12 mouse cellular contexts compared by ENCODE assay signal in the genomic region with DNA sequence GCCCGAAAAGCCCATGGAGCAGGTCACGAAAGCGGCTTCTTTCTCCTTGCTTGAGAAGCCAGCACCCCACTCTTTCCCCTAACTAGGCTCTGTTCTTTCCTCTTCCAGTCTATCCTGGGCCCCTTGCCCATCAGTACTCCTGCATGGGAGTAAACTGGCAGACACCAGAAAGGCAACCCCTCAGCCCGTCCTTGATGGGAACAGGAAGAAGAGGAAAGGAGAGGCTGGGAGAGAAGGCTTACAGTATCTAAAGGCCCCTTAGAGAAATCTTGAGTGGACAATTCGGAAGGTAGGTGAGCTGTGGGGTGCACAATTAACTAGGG. TPM values are rescaled to one million over a fixed set of nuclear protein-coding genes. Genes with fewer than 3 reads are reported as not detected.
DNase-seq lines count a peak whose midpoint lies in the region; ATAC-seq and TF ChIP-seq lines count a peak whose summit lies in the region.
"Had no signal": no experiment of that assay in that cellular context is flagged by ENCODE, and none has a peak within 500 bp of the region (broad histone marks: within the 10 kb centered on the region; RNA-seq: fewer than 3 reads in every experiment).

No protein-coding gene starts in this region.

- ATAC-seq in forebrain, embryonic 11.5 days (replicated peaks; ENCODE audit: low FRiP score), result no peak
- no peak for ATAC-seq in embryonic facial prominence, embryonic 12.5 days (ENCODE audit: insufficient number of reproducible peaks, insufficient read depth, low FRiP score, low TSS enrichment)
- ATAC-seq in limb, embryonic 11.5 days (ENCODE audit: insufficient number of reproducible peaks, low FRiP score, low TSS enrichment, low read depth), result no peak

- intact Hi-C loops in left cerebral cortex, adult 2 months (cut with DNase I), result loop anchor here (2.0 kb wide), 1 partner anchor 34 kb away; no protein-coding TSS in a partner anchor

- no peak overlapping the region for H3K27ac ChIP-seq in forebrain, embryonic 10.5 days
- H3K27ac ChIP-seq in forebrain, embryonic 11.5 days (ENCODE audit: low read depth, low read length), result no peak overlapping the region
- peak overlapping the region; percentile 83 for H3K27ac ChIP-seq in left cerebral cortex, adult 2 months
- no peak overlapping the region for H3K27ac ChIP-seq in embryonic facial prominence, embryonic 12.5 days
- H3K27ac ChIP-seq in limb, embryonic 11.5 days (replicated peaks; ENCODE audit: low read depth, low read length), result no peak overlapping the region
- H3K27ac ChIP-seq: liver, embryonic 13.5 days had no signal

- 28% methylated on average over 5 of the region's 5 CpGs for WGBS in forebrain, embryonic 10.5 days
- 24% methylated on average over 5 of the region's 5 CpGs for WGBS in forebrain, embryonic 11.5 days
- 20% methylated on average over 5 of the region's 5 CpGs for WGBS in embryonic facial prominence, embryonic 12.5 days
- WGBS in limb, embryonic 11.5 days, result 27% methylated on average over 5 of the region's 5 CpGs

- no peak for TF ChIP-seq CTCF in left cerebral cortex, adult 2 months (IDR thresholded peaks at IDR 0.05)

- no peak for DNase-seq in forebrain, embryonic 10.5 days (ENCODE audit: extremely low spot score, low spot score)
- no peak for DNase-seq in forebrain, embryonic 11.5 days (ENCODE audit: low spot score)
- DNase-seq in left cerebral cortex, adult 2 months (ENCODE audit: extremely low spot score in 1 of 2, low spot score in 2 of 2), result no peak
- DNase-seq in left cerebral cortex, adult 8-10 months (ENCODE audit: low spot score in 2 of 2), result no peak
- no peak for DNase-seq in limb, embryonic 11.5 days (ENCODE audit: low spot score)
- no peak for DNase-seq in thymus, postnatal 10 days (ENCODE audit: low spot score in 2 of 2)
- no peak for DNase-seq in frontal cortex, postnatal 25 days (ENCODE audit: low spot score in 2 of 2)
- DNase-seq: kidney, postnatal 36 days; liver, embryonic 13.5 days had no signal

- H3K9ac ChIP-seq in forebrain, embryonic 11.5 days (ENCODE audit: low read length), result no peak overlapping the region
- no peak overlapping the region for H3K9ac ChIP-seq in embryonic facial prominence, embryonic 12.5 days
- no peak overlapping the region for H3K9ac ChIP-seq in limb, embryonic 11.5 days (ENCODE audit: low read length)
- H3K9ac ChIP-seq: liver, embryonic 13.5 days had no signal

- peak overlapping the region; percentile 41 for H3K4me3 ChIP-seq in forebrain, embryonic 10.5 days
- H3K4me3 ChIP-seq in forebrain, embryonic 11.5 days (ENCODE audit: low read depth, low read length), result no peak overlapping the region
- H3K4me3 ChIP-seq in left cerebral cortex, adult 2 months, result no peak overlapping the region
- H3K4me3 ChIP-seq in embryonic facial prominence, embryonic 12.5 days, result peak overlapping the region; percentile 17; the same call in 1 of the 2 replicates
- H3K4me3 ChIP-seq in limb, embryonic 11.5 days (ENCODE audit: low read depth, low read length), result peak overlapping the region; percentile 20; the same call in 1 of the 2 replicates

- H3K9me3 ChIP-seq in forebrain, embryonic 10.5 days, result no peaks in the 10 kb centered on the region
- no peaks in the 10 kb centered on the region for H3K9me3 ChIP-seq in forebrain, embryonic 11.5 days (ENCODE audit: control insufficient read depth, low read length)
- H3K9me3 ChIP-seq in embryonic facial prominence, embryonic 12.5 days, result no peaks in the 10 kb centered on the region
- H3K9me3 ChIP-seq in limb, embryonic 11.5 days (ENCODE audit: control insufficient read depth, low read length), result no peaks in the 10 kb centered on the region; the same call in 1 of the 2 replicates
- H3K9me3 ChIP-seq: liver, embryonic 13.5 days; megakaryocyte, embryonic 14.5 days had no signal

- peaks cover 6% of the 10 kb centered on the region for H3K36me3 ChIP-seq in forebrain, embryonic 10.5 days (replicated peaks)
- no peaks in the 10 kb centered on the region for H3K36me3 ChIP-seq in forebrain, embryonic 11.5 days (ENCODE audit: control insufficient read depth, insufficient read depth, low read length)
- H3K36me3 ChIP-seq in embryonic facial prominence, embryonic 12.5 days, result no peaks in the 10 kb centered on the region
- H3K36me3 ChIP-seq in limb, embryonic 11.5 days (ENCODE audit: control insufficient read depth, insufficient read depth, low read length), result no peaks in the 10 kb centered on the region
- H3K36me3 ChIP-seq: liver, embryonic 13.5 days had no signal

- peaks cover 82% of the 10 kb centered on the region for H3K4me1 ChIP-seq in forebrain, embryonic 10.5 days
- peaks cover 24% of the 10 kb centered on the region for H3K4me1 ChIP-seq in forebrain, embryonic 11.5 days (replicated peaks; ENCODE audit: control insufficient read depth, insufficient read depth, low read length)
- H3K4me1 ChIP-seq in embryonic facial prominence, embryonic 12.5 days, result peaks cover 36% of the 10 kb centered on the region
- peaks cover 20% of the 10 kb centered on the region for H3K4me1 ChIP-seq in limb, embryonic 11.5 days (ENCODE audit: control insufficient read depth, insufficient read depth, low read length)

- H3K4me2 ChIP-seq in forebrain, embryonic 11.5 days (ENCODE audit: low read depth, low read length, severe bottlenecking), result no peak overlapping the region
- H3K4me2 ChIP-seq in embryonic facial prominence, embryonic 12.5 days (replicated peaks), result no peak overlapping the region; the same call in 1 of the 2 replicates
- H3K4me2 ChIP-seq in limb, embryonic 11.5 days (ENCODE audit: low read depth, severe bottlenecking), result no peak overlapping the region

- peaks cover 95% of the 10 kb centered on the region for H3K27me3 ChIP-seq in forebrain, embryonic 10.5 days (ENCODE audit: poor library complexity, severe bottlenecking)
- H3K27me3 ChIP-seq in forebrain, embryonic 11.5 days (ENCODE audit: control insufficient read depth, insufficient read depth, low read length), result peaks cover 61% of the 10 kb centered on the region
- H3K27me3 ChIP-seq in embryonic facial prominence, embryonic 12.5 days, result peaks cover 90% of the 10 kb centered on the region
- H3K27me3 ChIP-seq in limb, embryonic 11.5 days (ENCODE audit: control insufficient read depth, insufficient read depth, low read length), result peaks cover 61% of the 10 kb centered on the region

RNA-seq across cellular contexts. Expression of a gene that starts 35.1 kb away (rescaled TPM):
- polyA plus RNA-seq in forebrain, embryonic 10.5 days (2016; fragmentation: Nextera tagmentation; extraction: Ambion mirVana), result 0.30 and 0.41 TPM in 2 replicates
- polyA plus RNA-seq in forebrain, embryonic 11.5 days (2014; fragmentation: Nextera tagmentation; extraction: Ambion mirVana), result 0.17 TPM in 1 of 2 replicates, not detected in the other
- total RNA-seq in left cerebral cortex, adult 2 months (2021), result not detected
- total RNA-seq in left cerebral cortex, adult 8-10 months (2022), result not detected
- polyA plus RNA-seq in embryonic facial prominence, embryonic 12.5 days (2016; fragmentation: Nextera tagmentation; extraction: Ambion mirVana), result 1.1 and 1.4 TPM in 2 replicates
- polyA plus RNA-seq in limb, embryonic 11.5 days (2014; fragmentation: Nextera tagmentation; extraction: Ambion mirVana), result 0.13 TPM in 1 of 2 replicates, not detected in the other
- total RNA-seq: heart, adult 8-10 months had no signal

RNA-seq across cellular contexts. Expression of a gene that starts 40.7 kb away (rescaled TPM):
- 0.91 and 1.1 TPM in 2 replicates for polyA plus RNA-seq in forebrain, embryonic 10.5 days (2016; fragmentation: Nextera tagmentation; extraction: Ambion mirVana)
- 3.2 and 3.7 TPM in 2 replicates for polyA plus RNA-seq in forebrain, embryonic 11.5 days (2014; fragmentation: Nextera tagmentation; extraction: Ambion mirVana)
- total RNA-seq in left cerebral cortex, adult 2 months (2021), result 100 to 1,000 TPM; 308 to 318 TPM
- 100 to 1,000 TPM; 255 to 270 (median 262) TPM for total RNA-seq in left cerebral cortex, adult 8-10 months (2022)
- 1.00 and 1.3 TPM in 2 replicates for polyA plus RNA-seq in embryonic facial prominence, embryonic 12.5 days (2016; fragmentation: Nextera tagmentation; extraction: Ambion mirVana)
- 0.28 and 0.34 TPM in 2 replicates for polyA plus RNA-seq in limb, embryonic 11.5 days (2014; fragmentation: Nextera tagmentation; extraction: Ambion mirVana)
- polyA plus RNA-seq: liver, embryonic 13.5 days had no signal

Comparison
In these comparisons a context has a peak if more than half of its experiments do, and no peak if none do; other contexts are left out.
1. H3K4me3 ChIP-seq: peak in forebrain, embryonic 10.5 days (single experiment), embryonic facial prominence, embryonic 12.5 days (single experiment) and limb, embryonic 11.5 days (single experiment); none in forebrain, embryonic 11.5 days (single experiment) and left cerebral cortex, adult 2 months (single experiment).